Mouse (Mus musculus) adrenal gland, adult 18-20 months (tissue): ENCODE data around the gene Prr23a1. TPM values are rescaled to one million over a fixed set of nuclear protein-coding genes. Genes with fewer than 3 reads are reported as not detected.

ENCODE experiments used
- total RNA-seq, 2 experiments: library from RNA; stranded (reverse); gene quantifications; 1 replicate in 1 of 2; 2 replicates in 1 of 2; pipeline ENCODE4 v1.2.3; 2021

The Prr23a1 gene
- total RNA-seq, 2 experiments from 2014 or later: not detected

Other genes with a start within 250 kb of the Prr23a1 start
- 10 to 100 TPM; 57.0 to 61.1 TPM for gene Mrps22, start 240.8 kb upstream of the Prr23a1 start, total RNA-seq
- not detected for gene Prr23a2, start 14.0 kb downstream of the Prr23a1 start, total RNA-seq
- gene Prr23a3, start 22.3 kb downstream of the Prr23a1 start, total RNA-seq: not detected
- not detected for gene 7420426K07Rik, start 60.6 kb downstream of the Prr23a1 start, total RNA-seq
- under 1 TPM in 1 of 2 experiments, not detected in 1; 0.73 TPM for gene Foxl2, start 112.8 kb downstream of the Prr23a1 start, total RNA-seq
- gene Faim, start 143.9 kb downstream of the Prr23a1 start, total RNA-seq: 10 to 100 TPM; 16.6 to 20.9 TPM
- not detected for gene Gm1123, start 193.2 kb downstream of the Prr23a1 start, total RNA-seq